Mouse (Mus musculus) thymus, adult 2 months (tissue): ENCODE results near the gene Tmem239. TPM values are rescaled to one million over a fixed set of nuclear protein-coding genes. Genes with fewer than 3 reads are reported as not detected.
A peak's percentile ranks its signal among the peaks of the same experiment; 100 is the strongest.

ENCODE experiments used
- DNase-seq: peaks from one replicate; pipeline ENCODE4 v3.0.0; 2021
- H3K27ac ChIP-seq: fragments of 200-500 bp; 2 replicates; pipeline ENCODE4 v1.5.1; 2012; ENCODE audit warnings: low read length, control low read depth; ENCODE audit not compliant: control insufficient read depth, insufficient read depth
- H3K27me3 ChIP-seq: fragments of 200-500 bp; 2 replicates; pipeline ENCODE4 v1.6.1; 2012; ENCODE audit warnings: mild to moderate bottlenecking, low read length, moderate library complexity, mixed read lengths; ENCODE audit not compliant: control insufficient read depth, insufficient read depth
- H3K36me3 ChIP-seq: fragments of 200-500 bp; 2 replicates; pipeline ENCODE4 v1.6.1; 2012; ENCODE audit warnings: mild to moderate bottlenecking, low read length, moderate library complexity; ENCODE audit not compliant: control insufficient read depth, insufficient read depth
- H3K4me1 ChIP-seq: fragments of 200-500 bp; replicated peaks from 2 replicates; pipeline ENCODE4 v1.6.1; 2012; ENCODE audit warnings: low read length; ENCODE audit not compliant: control insufficient read depth, insufficient read depth
- H3K4me3 ChIP-seq: fragments of 200-500 bp; 2 replicates; pipeline ENCODE4 v1.5.1; 2012; ENCODE audit warnings: mild to moderate bottlenecking, low read length, control low read depth, moderate library complexity; ENCODE audit not compliant: control insufficient read depth, insufficient read depth
- CTCF ChIP-seq: fragments of 200-500 bp; IDR thresholded peaks from 2 replicates; pipeline ENCODE4 v1.5.1; 2012; ENCODE audit warnings: mild to moderate bottlenecking, control low read depth, low read length, moderate library complexity, borderline replicate concordance; ENCODE audit not compliant: control insufficient read depth, poor library complexity, insufficient read depth; ENCODE audit errors: extremely low read depth
- POLR2A ChIP-seq: fragments of 200-500 bp; IDR thresholded peaks from 2 replicates; pipeline ENCODE4 v1.6.1; 2012; ENCODE audit warnings: mild to moderate bottlenecking, low read length, control low read depth, moderate library complexity; ENCODE audit not compliant: control insufficient read depth, poor library complexity, insufficient read depth; ENCODE audit errors: extremely low read depth
- WGBS: fragments of 180-500 bp; shearing (Covaris S2); methylation state at CpG from one replicate; pipeline ENCODE4 v1.1.7; 2018; 5-methylcytosine and 5-hydroxymethylcytosine counted together
- polyA plus RNA-seq: library from polyadenylated mRNA; depleted of rRNA; stranded (reverse); fragments of >200 nt; gene quantifications from 2 replicates; pipeline ENCODE4 v1.2.3, GENCODE M21; 2012

Tmem239 gene
- polyA plus RNA-seq, 1 experiment = not detected

GRCm38 (mm10) chr2:130374951-130375350 lies 31.3 kb upstream of the Tmem239 start:
- Histone ChIP-seq H3K27me3 (no peaks in the 10 kb centered on the region), H3K36me3 (no peaks in the 10 kb centered on the region), H3K4me1 (no peaks in the 10 kb centered on the region), H3K4me3 (no peak overlapping the region), H3K27ac (no peak overlapping the region)
- no peak for DNase-seq
- no peak for TF ChIP-seq POLR2A
- TF ChIP-seq CTCF = no peak
- 85% methylated on average over 4 of the region's 4 CpGs for WGBS

DNA sequence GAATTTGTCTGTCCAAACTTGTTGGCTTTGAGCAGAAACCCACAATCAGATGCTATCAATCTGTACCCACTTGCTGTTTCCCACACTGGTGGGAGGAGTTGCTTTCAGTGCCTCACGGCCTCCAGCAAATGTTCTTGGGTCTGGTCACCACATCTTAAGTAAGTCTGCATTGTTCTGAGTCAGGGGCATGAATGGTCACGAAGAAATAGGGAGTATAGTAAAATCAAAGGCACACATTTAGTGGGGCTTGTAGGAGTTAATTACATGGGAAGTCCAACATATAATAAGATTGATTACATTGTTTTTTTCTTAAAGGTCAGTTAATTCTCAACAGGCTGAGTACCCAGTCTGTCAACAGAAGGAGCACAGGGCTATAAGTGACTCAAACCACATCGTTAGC lies 23.1 kb upstream of the Tmem239 start:
- no peaks in the 10 kb centered on the region for H3K36me3 ChIP-seq
- no peak overlapping the region for H3K4me3 ChIP-seq
- H3K4me1 ChIP-seq = peaks cover 2% of the 10 kb centered on the region; the same call in 1 of the 2 replicates
- DNase-seq = no peak
- 49% methylated on average over 3 of the region's 3 CpGs for WGBS
- H3K27me3 ChIP-seq = no peaks in the 10 kb centered on the region
- TF ChIP-seq POLR2A (no peak), CTCF (no peak)
- no peak overlapping the region for H3K27ac ChIP-seq

- Histone ChIP-seq H3K27me3 (no peaks in the 10 kb centered on the region), H3K36me3 (no peaks in the 10 kb centered on the region), H3K4me3 (no peak overlapping the region), H3K27ac (no peak overlapping the region), H3K4me1 (peaks cover 2% of the 10 kb centered on the region; the same call in 1 of the 2 replicates)
- DNase-seq = peak; percentile 33
- no peak for TF ChIP-seq POLR2A
- no peak for TF ChIP-seq CTCF
- 51% methylated on average over 6 of the region's 6 CpGs for WGBS
Measured at GRCm38 (mm10) chr2:130383895-130384294, 22.4 kb upstream of the Tmem239 start.

GRCm38 (mm10) chr2:130386212-130386611 lies 20.1 kb upstream of the Tmem239 start:
- Histone ChIP-seq H3K27ac (no peak overlapping the region), H3K36me3 (no peaks in the 10 kb centered on the region), H3K27me3 (no peaks in the 10 kb centered on the region), H3K4me1 (peaks cover 13% of the 10 kb centered on the region), H3K4me3 (no peak overlapping the region)
- DNase-seq = no peak
- no peak for TF ChIP-seq POLR2A
- no peak for TF ChIP-seq CTCF
- WGBS = 60% methylated on average over 1 of the region's 1 CpGs

- H3K36me3 ChIP-seq = no peaks in the 10 kb centered on the region
- peaks cover 18% of the 10 kb centered on the region for H3K4me1 ChIP-seq
- H3K27me3 ChIP-seq = no peaks in the 10 kb centered on the region
- 86% methylated on average over 2 of the region's 2 CpGs for WGBS
- peak; percentile 37 for DNase-seq
- H3K27ac ChIP-seq = no peak overlapping the region
- no peak for TF ChIP-seq POLR2A
- TF ChIP-seq CTCF = no peak
- no peak overlapping the region for H3K4me3 ChIP-seq
Measured at GRCm38 (mm10) chr2:130388796-130389195, 17.5 kb upstream of the Tmem239 start.

- Histone ChIP-seq H3K4me3 (no peak overlapping the region), H3K36me3 (no peaks in the 10 kb centered on the region), H3K4me1 (peaks cover 15% of the 10 kb centered on the region), H3K27me3 (no peaks in the 10 kb centered on the region), H3K27ac (peak overlapping the region; percentile 69)
- TF ChIP-seq CTCF = no peak
- 0 out of 2 replicates have a peak, but pooled peaks have one; percentile 24 for TF ChIP-seq POLR2A
- 32% methylated on average over 11 of the region's 11 CpGs for WGBS
- peak; percentile 71 for DNase-seq
Measured at GRCm38 (mm10) chr2:130390993-130391625, 15.2 kb upstream of the Tmem239 start.
